Mouse (Mus musculus): Measurements from ENCODE around the gene Lmntd1. TPM values are rescaled to one million over a fixed set of nuclear protein-coding genes. Genes with fewer than 3 reads are reported as not detected.
A peak's percentile ranks its signal among the peaks of the same experiment; 100 is the strongest.

The Lmntd1 gene
- polyA plus RNA-seq, 1 experiment from 2014 or later: 3.0 TPM

GRCm38 (mm10) chr6:145557059-145557992 lies 56.8 kb downstream of the Lmntd1 start:
- no peaks in the 10 kb centered on the region for H3K36me3 ChIP-seq (ENCODE audit: insufficient read depth, low read length)
- no peaks in the 10 kb centered on the region for H3K4me1 ChIP-seq (replicated peaks; ENCODE audit: insufficient read depth, low read length)
- DNase-seq (ENCODE audit: low spot score) (peak; percentile 66), ATAC-seq (replicated peaks; ENCODE audit: low FRiP score, low read depth) (no peak)
- H3K27ac ChIP-seq: peak overlapping the region; percentile 25; the same call in 1 of the 2 replicates
- H3K9me3 ChIP-seq (replicated peaks; ENCODE audit: low read length): no peaks in the 10 kb centered on the region
- 67% methylated on average over 15 of the region's 15 CpGs for WGBS
- H3K27me3 ChIP-seq (ENCODE audit: insufficient read depth, low read length): no peaks in the 10 kb centered on the region
- no peak overlapping the region for H3K4me3 ChIP-seq (replicated peaks; ENCODE audit: low read depth, low read length)
- TF ChIP-seq CTCF (IDR thresholded peaks at IDR 0.05; ENCODE audit: low read depth): no peak
- no peak overlapping the region for H3K9ac ChIP-seq (ENCODE audit: low read depth, low read length)
- H3K4me2 ChIP-seq (ENCODE audit: low read length): no peak overlapping the region

DNA sequence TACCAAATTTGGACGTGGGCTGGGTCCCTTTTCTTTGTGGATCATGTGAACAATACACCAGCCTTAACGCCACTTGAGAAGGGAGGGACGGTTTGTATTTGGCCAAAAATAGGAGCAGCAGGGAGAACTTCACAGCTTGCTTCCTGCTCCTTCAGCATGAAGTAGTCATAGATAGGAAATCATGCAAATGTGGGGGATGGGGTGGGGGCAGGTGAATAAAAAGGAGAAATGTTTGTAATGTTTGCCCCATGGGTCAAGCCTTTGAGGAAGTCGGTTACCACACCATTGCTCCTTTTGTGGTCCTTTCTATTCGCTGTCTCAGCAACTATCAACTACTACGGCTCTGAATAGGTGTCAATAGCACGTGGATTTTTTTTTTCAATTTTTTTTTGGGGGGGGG lies 60.9 kb downstream of the Lmntd1 start:
- WGBS: 64% methylated on average over 7 of the region's 7 CpGs
- no peak overlapping the region for H3K9ac ChIP-seq (ENCODE audit: low read depth, low read length)
- no peak for ATAC-seq (replicated peaks; ENCODE audit: low FRiP score, low read depth)
- no peak for DNase-seq (ENCODE audit: low spot score)
- no peaks in the 10 kb centered on the region for H3K9me3 ChIP-seq (replicated peaks; ENCODE audit: low read length)
- H3K36me3 ChIP-seq (ENCODE audit: insufficient read depth, low read length): no peaks in the 10 kb centered on the region
- no peak overlapping the region for H3K4me2 ChIP-seq (ENCODE audit: low read length)
- H3K27me3 ChIP-seq (ENCODE audit: insufficient read depth, low read length): no peaks in the 10 kb centered on the region
- no peaks in the 10 kb centered on the region for H3K4me1 ChIP-seq (replicated peaks; ENCODE audit: insufficient read depth, low read length)
- no peak overlapping the region for H3K27ac ChIP-seq
- no peak overlapping the region for H3K4me3 ChIP-seq (replicated peaks; ENCODE audit: low read depth, low read length)
- TF ChIP-seq CTCF (IDR thresholded peaks at IDR 0.05; ENCODE audit: low read depth): no peak

DNA sequence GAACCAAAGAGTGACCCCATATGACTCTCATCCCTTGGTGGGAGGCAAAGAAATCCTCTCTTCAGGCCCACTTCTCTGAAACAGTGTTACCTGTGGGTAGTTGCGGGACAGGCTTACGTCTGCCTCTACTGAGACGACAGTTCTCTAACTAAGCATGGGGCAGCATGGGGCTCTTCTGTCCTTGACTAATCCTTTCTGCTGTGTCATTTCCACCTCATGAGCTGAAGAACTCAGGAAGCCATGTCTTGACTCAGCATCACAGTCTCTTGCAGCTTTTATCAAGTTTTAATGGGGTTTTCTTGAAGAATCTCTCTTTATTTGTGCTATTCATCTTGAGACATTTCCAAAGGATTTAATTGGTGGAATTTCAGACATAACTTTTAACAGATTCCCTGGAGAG lies 61.3 kb downstream of the Lmntd1 start:
- DNase-seq (ENCODE audit: low spot score) (no peak), ATAC-seq (replicated peaks; ENCODE audit: low FRiP score, low read depth) (no peak)
- H3K36me3 ChIP-seq (ENCODE audit: insufficient read depth, low read length): no peaks in the 10 kb centered on the region
- no peak for TF ChIP-seq CTCF (IDR thresholded peaks at IDR 0.05; ENCODE audit: low read depth)
- WGBS: 97% methylated on average over 3 of the region's 3 CpGs
- no peaks in the 10 kb centered on the region for H3K27me3 ChIP-seq (ENCODE audit: insufficient read depth, low read length)
- H3K9me3 ChIP-seq (replicated peaks; ENCODE audit: low read length): no peaks in the 10 kb centered on the region
- no peaks in the 10 kb centered on the region for H3K4me1 ChIP-seq (replicated peaks; ENCODE audit: insufficient read depth, low read length)
- H3K4me3 ChIP-seq (replicated peaks; ENCODE audit: low read depth, low read length): no peak overlapping the region
- no peak overlapping the region for H3K27ac ChIP-seq
- no peak overlapping the region for H3K4me2 ChIP-seq (ENCODE audit: low read length)
- H3K9ac ChIP-seq (ENCODE audit: low read depth, low read length): no peak overlapping the region

DNA sequence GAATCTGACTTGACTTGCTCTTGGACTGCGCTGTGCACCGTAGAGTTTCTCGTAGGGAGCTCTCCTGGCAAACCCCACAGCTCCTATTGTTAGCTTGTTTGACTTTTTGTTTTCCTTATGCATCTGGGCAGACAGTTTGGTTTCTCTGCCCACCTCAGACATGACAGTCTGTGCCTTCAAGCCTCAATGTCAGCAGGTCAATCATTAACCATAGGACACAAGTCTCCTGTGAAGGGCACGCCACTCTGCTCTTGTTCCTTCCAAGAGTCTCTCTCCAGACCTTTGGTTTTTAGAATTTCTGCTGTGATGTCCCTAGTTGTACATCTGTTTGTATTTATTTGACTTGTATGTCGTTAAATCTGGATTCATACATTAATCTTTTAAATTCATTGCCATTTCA lies 63.1 kb downstream of the Lmntd1 start:
- Histone ChIP-seq H3K36me3 (ENCODE audit: insufficient read depth, low read length) (no peaks in the 10 kb centered on the region), H3K9ac (ENCODE audit: low read depth, low read length) (no peak overlapping the region), H3K9me3 (replicated peaks; ENCODE audit: low read length) (no peaks in the 10 kb centered on the region), H3K27ac (no peak overlapping the region), H3K4me1 (replicated peaks; ENCODE audit: insufficient read depth, low read length) (no peaks in the 10 kb centered on the region), H3K4me2 (ENCODE audit: low read length) (no peak overlapping the region), H3K27me3 (ENCODE audit: insufficient read depth, low read length) (no peaks in the 10 kb centered on the region), H3K4me3 (replicated peaks; ENCODE audit: low read depth, low read length) (no peak overlapping the region)
- DNase-seq (ENCODE audit: low spot score) (no peak), ATAC-seq (replicated peaks; ENCODE audit: low FRiP score, low read depth) (no peak)
- WGBS: 80% methylated on average over 5 of the region's 5 CpGs
- no peak for TF ChIP-seq CTCF (IDR thresholded peaks at IDR 0.05; ENCODE audit: low read depth)

DNA sequence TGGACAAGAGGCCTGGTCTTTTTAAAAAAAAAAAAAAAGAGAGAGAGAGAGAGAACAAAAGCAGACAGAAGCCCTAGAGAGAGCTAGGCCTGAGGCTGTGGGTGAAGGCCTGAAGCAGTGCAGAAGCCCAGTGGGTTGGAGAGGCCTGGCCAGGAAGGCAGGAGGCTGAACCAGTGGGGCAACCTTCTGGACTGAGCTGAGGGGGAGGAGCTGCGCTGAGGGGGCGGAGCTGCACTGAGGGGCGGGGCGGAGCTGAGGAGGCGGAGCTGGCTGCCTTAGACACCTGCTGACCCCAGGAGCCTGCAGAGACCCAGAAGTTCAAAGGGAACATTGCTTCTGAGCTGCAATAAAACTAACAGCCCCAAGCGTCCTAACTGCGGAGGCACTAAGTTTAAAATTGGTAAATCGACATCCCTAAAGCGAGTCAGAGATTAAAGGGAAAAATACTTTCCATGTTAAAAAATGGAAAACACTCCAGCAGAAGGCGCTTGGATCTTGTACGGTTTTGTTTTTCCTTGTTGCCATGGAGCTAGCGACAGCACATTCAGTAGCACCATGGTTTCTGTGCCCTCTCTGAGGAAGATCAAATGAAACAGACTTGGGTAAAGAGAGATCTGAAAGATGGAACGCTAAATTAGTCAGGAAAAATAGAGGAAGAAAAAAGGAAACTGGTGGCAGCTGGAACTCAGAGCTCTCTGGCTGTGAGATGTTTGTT lies 68.0 kb downstream of the Lmntd1 start:
- WGBS: 43% methylated on average over 13 of the region's 13 CpGs
- H3K4me2 ChIP-seq (ENCODE audit: low read length): no peak overlapping the region
- H3K9ac ChIP-seq (ENCODE audit: low read depth, low read length): no peak overlapping the region
- H3K4me3 ChIP-seq (replicated peaks; ENCODE audit: low read depth, low read length): no peak overlapping the region
- ATAC-seq (replicated peaks; ENCODE audit: low FRiP score, low read depth) (peak; percentile 81), DNase-seq (ENCODE audit: low spot score) (no peak)
- no peak for TF ChIP-seq CTCF (IDR thresholded peaks at IDR 0.05; ENCODE audit: low read depth)
- H3K9me3 ChIP-seq (replicated peaks; ENCODE audit: low read length): no peaks in the 10 kb centered on the region
- H3K4me1 ChIP-seq (replicated peaks; ENCODE audit: insufficient read depth, low read length): no peaks in the 10 kb centered on the region
- no peak overlapping the region for H3K27ac ChIP-seq
- H3K27me3 ChIP-seq (ENCODE audit: insufficient read depth, low read length): no peaks in the 10 kb centered on the region
- no peaks in the 10 kb centered on the region for H3K36me3 ChIP-seq (ENCODE audit: insufficient read depth, low read length)

GRCm38 (mm10) chr6:145544838-145545237 lies 69.3 kb downstream of the Lmntd1 start:
- H3K27me3 ChIP-seq (ENCODE audit: insufficient read depth, low read length): no peaks in the 10 kb centered on the region
- no peak for TF ChIP-seq CTCF (IDR thresholded peaks at IDR 0.05; ENCODE audit: low read depth)
- no peaks in the 10 kb centered on the region for H3K4me1 ChIP-seq (replicated peaks; ENCODE audit: insufficient read depth, low read length)
- DNase-seq (ENCODE audit: low spot score) (no peak), ATAC-seq (replicated peaks; ENCODE audit: low FRiP score, low read depth) (no peak)
- H3K4me3 ChIP-seq (replicated peaks; ENCODE audit: low read depth, low read length): no peak overlapping the region
- no peaks in the 10 kb centered on the region for H3K9me3 ChIP-seq (replicated peaks; ENCODE audit: low read length)
- no peak overlapping the region for H3K4me2 ChIP-seq (ENCODE audit: low read length)
- H3K9ac ChIP-seq (ENCODE audit: low read depth, low read length): no peak overlapping the region
- H3K36me3 ChIP-seq (ENCODE audit: insufficient read depth, low read length): no peaks in the 10 kb centered on the region
- WGBS: 89% methylated on average over 2 of the region's 2 CpGs
- no peak overlapping the region for H3K27ac ChIP-seq
